Mouse (Mus musculus) stomach, postnatal 0 days (tissue): ENCODE measurements around the gene Rbp7. TPM values are rescaled to one million over a fixed set of nuclear protein-coding genes. Genes with fewer than 3 reads are reported as not detected.

Source experiments
- ATAC-seq: fragments of 200-750 bp; cut with Nextera tagmentation; 2 replicates; pipeline ENCODE4 v1.8.0; 2017; ENCODE audit not compliant: low FRiP score, low TSS enrichment
- DNase-seq: peaks from one replicate; pipeline ENCODE4 v3.0.0-alpha.2; 2016; ENCODE audit warnings: low spot score
- H3K27ac ChIP-seq: fragments of 300-500 bp; sonication (generic); replicated peaks from 2 replicates; pipeline ENCODE4 v1.5.1; 2014; ENCODE audit warnings: mild to moderate bottlenecking, control low read depth
- H3K27me3 ChIP-seq: fragments of 300-500 bp; sonication (generic); 2 replicates; pipeline ENCODE4 v1.6.1; 2014; ENCODE audit warnings: low read length; ENCODE audit not compliant: control insufficient read depth, insufficient read depth
- H3K36me3 ChIP-seq: fragments of 300-500 bp; sonication (generic); 2 replicates; pipeline ENCODE4 v1.6.1; 2014; ENCODE audit warnings: low read length, mixed read lengths; ENCODE audit not compliant: control insufficient read depth, insufficient read depth
- H3K4me1 ChIP-seq: fragments of 300-500 bp; sonication (generic); replicated peaks from 2 replicates; pipeline ENCODE4 v1.6.1; 2014; ENCODE audit warnings: antibody characterized with exemption; ENCODE audit not compliant: control insufficient read depth, insufficient read depth
- H3K4me2 ChIP-seq: fragments of 300-500 bp; sonication (generic); replicated peaks from 2 replicates; pipeline ENCODE4 v1.6.1; 2014; ENCODE audit warnings: low read depth, mild to moderate bottlenecking, control low read depth, moderate library complexity
- H3K4me3 ChIP-seq: fragments of 300-500 bp; sonication (generic); 2 replicates; pipeline ENCODE4 v1.5.1; 2014; ENCODE audit warnings: low read depth, low read length, control low read depth
- H3K9ac ChIP-seq: fragments of 300-500 bp; sonication (generic); 2 replicates; pipeline ENCODE4 v1.6.1; 2014; ENCODE audit warnings: mild to moderate bottlenecking, low read length, control low read depth, mixed read lengths
- H3K9me3 ChIP-seq: fragments of 300-500 bp; sonication (generic); 2 replicates; pipeline ENCODE4 v1.6.1; 2016; ENCODE audit warnings: low read length; ENCODE audit not compliant: control insufficient read depth
- CTCF ChIP-seq: IDR thresholded peaks from 2 replicates; pipeline ENCODE4 v1.5.1; 2016; ENCODE audit warnings: antibody characterized with exemption, low read depth, mild to moderate bottlenecking, moderate library complexity
- EP300 ChIP-seq: optimal IDR thresholded peaks from 2 replicates; pipeline ENCODE3; 2016; ENCODE audit warnings: antibody characterized with exemption
- WGBS: fragments of 180-500 bp; shearing (Covaris S2); extraction: QIAGEN DNeasy Blood & Tissue Kit; methylation state at CpG from one replicate; pipeline ENCODE4 v1.1.7; 2014; 5-methylcytosine and 5-hydroxymethylcytosine counted together
- polyA plus RNA-seq: library from polyadenylated mRNA; unstranded; fragments of >200 nt; fragmentation: Nextera tagmentation; extraction: Ambion mirVana; gene quantifications from 2 replicates; pipeline ENCODE4 v1.2.1, GENCODE M21; 2015

Rbp7 gene
- polyA plus RNA-seq, 1 experiment from 2014 or later: 7.7 TPM

GRCm38 (mm10) chr4:149424755-149425154 is 30.0 kb downstream of the Rbp7 start:
- Histone ChIP-seq H3K9ac (peak overlapping the region; percentile 51), H3K4me2 (peak overlapping the region; percentile 72), H3K36me3 (no peaks in the 10 kb centered on the region), H3K4me3 (peak overlapping the region; percentile 98), H3K27me3 (no peaks in the 10 kb centered on the region), H3K4me1 (peaks cover 3% of the 10 kb centered on the region; the same call in 1 of the 2 replicates), H3K27ac (no peak overlapping the region), H3K9me3 (no peaks in the 10 kb centered on the region)
- TF ChIP-seq CTCF: no peak
- no peak for TF ChIP-seq EP300
- WGBS: 1% methylated on average over 9 of the region's 9 CpGs
- DNase-seq (no peak), ATAC-seq (no peak)

GRCm38 (mm10) chr4:149417854-149418365 is 36.9 kb downstream of the Rbp7 start:
- Histone ChIP-seq H3K36me3 (no peaks in the 10 kb centered on the region), H3K9me3 (no peaks in the 10 kb centered on the region), H3K4me1 (peaks cover 1% of the 10 kb centered on the region), H3K4me3 (no peak overlapping the region), H3K27me3 (no peaks in the 10 kb centered on the region), H3K4me2 (no peak overlapping the region), H3K9ac (no peak overlapping the region), H3K27ac (no peak overlapping the region)
- DNase-seq (no peak), ATAC-seq (no peak)
- 68% methylated on average over 5 of the region's 5 CpGs for WGBS
- TF ChIP-seq CTCF: no peak
- TF ChIP-seq EP300: no peak

GRCm38 (mm10) chr4:149416986-149417385 is 37.8 kb downstream of the Rbp7 start:
- TF ChIP-seq EP300 (no peak), CTCF (no peak)
- Histone ChIP-seq H3K27me3 (no peaks in the 10 kb centered on the region), H3K36me3 (no peaks in the 10 kb centered on the region), H3K9ac (no peak overlapping the region), H3K4me3 (no peak overlapping the region), H3K27ac (no peak overlapping the region), H3K4me2 (no peak overlapping the region), H3K9me3 (no peaks in the 10 kb centered on the region), H3K4me1 (no peaks in the 10 kb centered on the region; the same call in 1 of the 2 replicates)
- ATAC-seq (no peak), DNase-seq (no peak)
- 55% methylated on average over 2 of the region's 2 CpGs for WGBS

- Histone ChIP-seq H3K27me3 (no peaks in the 10 kb centered on the region), H3K4me1 (no peaks in the 10 kb centered on the region; the same call in 1 of the 2 replicates), H3K36me3 (no peaks in the 10 kb centered on the region), H3K4me2 (no peak overlapping the region), H3K4me3 (no peak overlapping the region), H3K27ac (peak overlapping the region; percentile 45; the same call in 1 of the 2 replicates), H3K9ac (no peak overlapping the region), H3K9me3 (no peaks in the 10 kb centered on the region)
- WGBS: 73% methylated on average over 10 of the region's 10 CpGs
- ATAC-seq (no peak; the same call in 1 of the 2 replicates), DNase-seq (no peak)
- no peak for TF ChIP-seq EP300
- TF ChIP-seq CTCF: no peak
Measured at GRCm38 (mm10) chr4:149416417-149416816, 38.4 kb downstream of the Rbp7 start.

GRCm38 (mm10) chr4:149415651-149416169 is 39.1 kb downstream of the Rbp7 start:
- 41% methylated on average over 13 of the region's 13 CpGs for WGBS
- Histone ChIP-seq H3K4me1 (no peaks in the 10 kb centered on the region; the same call in 1 of the 2 replicates), H3K4me2 (no peak overlapping the region), H3K9me3 (no peaks in the 10 kb centered on the region), H3K4me3 (no peak overlapping the region), H3K27ac (peak overlapping the region; percentile 45; the same call in 1 of the 2 replicates), H3K9ac (no peak overlapping the region), H3K36me3 (no peaks in the 10 kb centered on the region), H3K27me3 (no peaks in the 10 kb centered on the region)
- ATAC-seq (peak; percentile 69), DNase-seq (no peak)
- no peak for TF ChIP-seq EP300
- TF ChIP-seq CTCF: no peak

- Histone ChIP-seq H3K4me1 (no peaks in the 10 kb centered on the region; the same call in 1 of the 2 replicates), H3K27ac (no peak overlapping the region), H3K9me3 (no peaks in the 10 kb centered on the region), H3K4me3 (no peak overlapping the region), H3K4me2 (no peak overlapping the region), H3K9ac (no peak overlapping the region), H3K36me3 (no peaks in the 10 kb centered on the region), H3K27me3 (no peaks in the 10 kb centered on the region)
- ATAC-seq (no peak), DNase-seq (no peak)
- WGBS: 89% methylated on average over 3 of the region's 3 CpGs
- no peak for TF ChIP-seq EP300
- TF ChIP-seq CTCF: peak; percentile 54
Measured at GRCm38 (mm10) chr4:149414259-149414658, 40.5 kb downstream of the Rbp7 start.
